In the genomic region with DNA sequence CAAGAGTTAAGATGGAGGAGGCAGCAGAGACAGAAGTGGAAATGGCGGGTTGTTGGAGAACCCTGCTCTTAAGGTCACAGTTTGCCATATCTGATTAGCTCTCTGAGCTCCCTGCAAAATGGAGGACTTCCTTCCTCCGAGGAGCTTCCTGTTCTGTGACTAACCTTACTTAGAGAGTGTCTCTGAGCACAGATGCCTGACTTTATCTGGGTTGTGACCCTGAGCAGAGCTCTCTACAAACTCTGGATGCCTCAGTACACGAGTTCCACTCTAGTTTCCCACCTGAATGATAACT, we compare ENCODE assay signal across 14 mouse cellular contexts. TPM values are rescaled to one million over a fixed set of nuclear protein-coding genes. Genes with fewer than 3 reads are reported as not detected.
A peak's percentile ranks its signal among the peaks of the same experiment; 100 is the strongest.
DNase-seq lines count a peak whose midpoint lies in the region; ATAC-seq and TF ChIP-seq lines count a peak whose summit lies in the region.
"Had no signal": no experiment of that assay in that cellular context is flagged by ENCODE, and none has a peak within 500 bp of the region (broad histone marks: within the 10 kb centered on the region; RNA-seq: fewer than 3 reads in every experiment).

No protein-coding gene starts in this region.

- WGBS in liver, embryonic 16.5 days (ENCODE audit: insufficient replicate concordance) = 21% methylated on average over 3 of the region's 3 CpGs
- 55% methylated on average over 3 of the region's 3 CpGs for WGBS in stomach, postnatal 0 days
- WGBS in forebrain, embryonic 14.5 days = 83% methylated on average over 3 of the region's 3 CpGs

- ATAC-seq in liver, embryonic 16.5 days (ENCODE audit: low read depth) = no peak
- no peak for ATAC-seq in stomach, postnatal 0 days (ENCODE audit: low FRiP score, low TSS enrichment)
- ATAC-seq in forebrain, embryonic 14.5 days = no peak
- ATAC-seq: activated CD4-positive, CD25-positive, alpha-beta regulatory T cell, adult 4 months had no signal

- H3K4me2 ChIP-seq in liver, embryonic 16.5 days (ENCODE audit: low read depth, low read length) = no peak overlapping the region
- no peak overlapping the region for H3K4me2 ChIP-seq in stomach, postnatal 0 days (replicated peaks; ENCODE audit: low read depth)
- no peak overlapping the region for H3K4me2 ChIP-seq in forebrain, embryonic 14.5 days (ENCODE audit: low read length)
- H3K4me2 ChIP-seq: embryonic facial prominence, embryonic 15.5 days; hindbrain, embryonic 12.5 days; neural tube, embryonic 12.5 days had no signal

- no peaks in the 10 kb centered on the region for H3K27me3 ChIP-seq in liver, embryonic 16.5 days (ENCODE audit: control insufficient read depth, insufficient read depth, low read depth, low read length)
- H3K27me3 ChIP-seq in stomach, postnatal 0 days (ENCODE audit: control insufficient read depth, insufficient read depth, low read length) = no peaks in the 10 kb centered on the region
- no peaks in the 10 kb centered on the region for H3K27me3 ChIP-seq in forebrain, embryonic 14.5 days (replicated peaks; ENCODE audit: control insufficient read depth, insufficient read depth, low read length)
- H3K27me3 ChIP-seq: embryonic facial prominence, embryonic 15.5 days; hindbrain, embryonic 12.5 days; neural tube, embryonic 12.5 days had no signal

- peaks cover 8% of the 10 kb centered on the region for H3K4me1 ChIP-seq in brown adipose tissue, adult 24 weeks (ENCODE audit: control insufficient read depth, insufficient read depth, insufficient read length, low read length)
- peaks cover 17% of the 10 kb centered on the region for H3K4me1 ChIP-seq in liver, embryonic 16.5 days (ENCODE audit: control insufficient read depth, low read depth, low read length)
- H3K4me1 ChIP-seq in stomach, postnatal 0 days (replicated peaks; ENCODE audit: control insufficient read depth, insufficient read depth) = 0 out of 2 replicates have a peak, but pooled peaks cover 3% of the 10 kb centered on the region
- peaks cover 5% of the 10 kb centered on the region; the same call in 1 of the 2 replicates for H3K4me1 ChIP-seq in forebrain, embryonic 14.5 days (ENCODE audit: control insufficient read depth, insufficient read depth, low read length)

- no peak overlapping the region for H3K4me3 ChIP-seq in brown adipose tissue, adult 24 weeks (ENCODE audit: insufficient read depth, low read depth, low read length)
- H3K4me3 ChIP-seq in liver, embryonic 16.5 days (ENCODE audit: low read depth, low read length) = no peak overlapping the region
- H3K4me3 ChIP-seq in stomach, postnatal 0 days (ENCODE audit: low read depth, low read length) = no peak overlapping the region
- no peak overlapping the region for H3K4me3 ChIP-seq in forebrain, embryonic 14.5 days (ENCODE audit: low read depth, low read length)
- H3K4me3 ChIP-seq: embryonic facial prominence, embryonic 15.5 days; hindbrain, embryonic 12.5 days; neural tube, embryonic 12.5 days had no signal

- TF ChIP-seq EP300 in stomach, postnatal 0 days (optimal IDR thresholded peaks at IDR 0.05) = no peak

- no peak for TF ChIP-seq CTCF in stomach, postnatal 0 days (IDR thresholded peaks at IDR 0.05; ENCODE audit: low read depth)

- H3K36me3 ChIP-seq in liver, embryonic 16.5 days (ENCODE audit: control insufficient read depth, insufficient read depth) = no peaks in the 10 kb centered on the region
- H3K36me3 ChIP-seq in stomach, postnatal 0 days (ENCODE audit: control insufficient read depth, insufficient read depth, low read length) = no peaks in the 10 kb centered on the region
- no peaks in the 10 kb centered on the region for H3K36me3 ChIP-seq in forebrain, embryonic 14.5 days (ENCODE audit: control insufficient read depth, insufficient read depth, low read length)
- H3K36me3 ChIP-seq: embryonic facial prominence, embryonic 15.5 days; G1E; hindbrain, embryonic 12.5 days; neural tube, embryonic 12.5 days had no signal

- peak; percentile 16 for DNase-seq in lung, postnatal 36 days
- DNase-seq in lung, postnatal 14 days = no peak
- no peak for DNase-seq in stomach, postnatal 0 days (ENCODE audit: low spot score)
- no peak for DNase-seq in cerebellum, adult 18-20 months
- DNase-seq in forebrain, embryonic 14.5 days (ENCODE audit: low spot score) = no peak
- DNase-seq: cerebellum, postnatal 25 days; kidney, adult 8-10 months had no signal

- peak overlapping the region; percentile 67 for H3K27ac ChIP-seq in brown adipose tissue, adult 24 weeks (replicated peaks; ENCODE audit: low read depth, low read length)
- H3K27ac ChIP-seq in liver, embryonic 16.5 days (ENCODE audit: low read length) = peak overlapping the region; percentile 55; the same call in 1 of the 2 replicates
- H3K27ac ChIP-seq in stomach, postnatal 0 days (replicated peaks) = peak overlapping the region; percentile 58; the same call in 1 of the 2 replicates
- H3K27ac ChIP-seq in forebrain, embryonic 14.5 days (ENCODE audit: low read depth, low read length) = no peak overlapping the region
- H3K27ac ChIP-seq: embryonic facial prominence, embryonic 15.5 days; hindbrain, embryonic 12.5 days; neural tube, embryonic 12.5 days had no signal

- no peak overlapping the region for H3K9ac ChIP-seq in liver, embryonic 16.5 days (ENCODE audit: low read depth, low read length)
- H3K9ac ChIP-seq in stomach, postnatal 0 days (ENCODE audit: low read length) = no peak overlapping the region
- H3K9ac ChIP-seq in forebrain, embryonic 14.5 days (ENCODE audit: low read length) = no peak overlapping the region
- H3K9ac ChIP-seq: embryonic facial prominence, embryonic 15.5 days; hindbrain, embryonic 12.5 days; neural tube, embryonic 12.5 days had no signal

- no peaks in the 10 kb centered on the region for H3K9me3 ChIP-seq in liver, embryonic 16.5 days (replicated peaks; ENCODE audit: control insufficient read depth, low read length)
- H3K9me3 ChIP-seq in stomach, postnatal 0 days (ENCODE audit: control insufficient read depth, low read length) = no peaks in the 10 kb centered on the region
- no peaks in the 10 kb centered on the region for H3K9me3 ChIP-seq in forebrain, embryonic 14.5 days (replicated peaks; ENCODE audit: control insufficient read depth, low read length)
- H3K9me3 ChIP-seq: embryonic facial prominence, embryonic 15.5 days; G1E; hindbrain, embryonic 12.5 days; neural tube, embryonic 12.5 days had no signal

RNA-seq across cellular contexts. Expression of a gene that starts 3.3 kb away (rescaled TPM):
- polyA plus RNA-seq in brown adipose tissue, adult 24 weeks (2012; ENCODE audit: insufficient read depth, insufficient read length, missing spikeins) = 74.8 and 95.3 TPM in 2 replicates
- 39.1 and 39.2 TPM in 2 replicates for polyA plus RNA-seq in liver, embryonic 16.5 days (2015; fragmentation: Nextera tagmentation; extraction: Ambion mirVana)
- 57.4 and 60.6 TPM in 2 replicates for polyA plus RNA-seq in stomach, postnatal 0 days (2015; fragmentation: Nextera tagmentation; extraction: Ambion mirVana)
- 106 and 111 TPM in 2 replicates for polyA plus RNA-seq in forebrain, embryonic 14.5 days (2014; fragmentation: Nextera tagmentation; extraction: Ambion mirVana)

RNA-seq across cellular contexts. Expression of a gene that starts 3.7 kb away (rescaled TPM):
- 4.0 and 5.7 TPM in 2 replicates for polyA plus RNA-seq in brown adipose tissue, adult 24 weeks (2012; ENCODE audit: insufficient read depth, insufficient read length, missing spikeins)
- 29.1 and 35.1 TPM in 2 replicates for polyA plus RNA-seq in liver, embryonic 16.5 days (2015; fragmentation: Nextera tagmentation; extraction: Ambion mirVana)
- polyA plus RNA-seq in stomach, postnatal 0 days (2015; fragmentation: Nextera tagmentation; extraction: Ambion mirVana) = 15.5 and 17.2 TPM in 2 replicates
- polyA plus RNA-seq in forebrain, embryonic 14.5 days (2014; fragmentation: Nextera tagmentation; extraction: Ambion mirVana) = 127 and 143 TPM in 2 replicates

RNA-seq across cellular contexts. Expression of a gene that starts 43.3 kb away (rescaled TPM):
- 10.6 and 28.7 TPM in 2 replicates for polyA plus RNA-seq in brown adipose tissue, adult 24 weeks (2012; ENCODE audit: insufficient read depth, insufficient read length, missing spikeins)
- 10.1 and 13.5 TPM in 2 replicates for polyA plus RNA-seq in liver, embryonic 16.5 days (2015; fragmentation: Nextera tagmentation; extraction: Ambion mirVana)
- polyA plus RNA-seq in stomach, postnatal 0 days (2015; fragmentation: Nextera tagmentation; extraction: Ambion mirVana) = 7.6 and 8.1 TPM in 2 replicates
- polyA plus RNA-seq in forebrain, embryonic 14.5 days (2014; fragmentation: Nextera tagmentation; extraction: Ambion mirVana) = 9.2 and 18.3 TPM in 2 replicates
